Mouse (Mus musculus): ENCODE measurements around the gene Ror1.

The Ror1 gene

GRCm38 (mm10) chr4:100214324-100215215 lies 119.0 kb downstream of the Ror1 start:
- DNase-seq (ENCODE audit: low read depth) = peak; percentile 33

GRCm38 (mm10) chr4:100216587-100216986 lies 121.0 kb downstream of the Ror1 start:
- no peak for DNase-seq (ENCODE audit: low read depth)

- peak; percentile 67 for DNase-seq (ENCODE audit: low read depth)
These were observed 123.4 kb downstream of the Ror1 start for GRCm38 (mm10) chr4:100219026-100219425.

GRCm38 (mm10) chr4:100219599-100219998 lies 124.0 kb downstream of the Ror1 start:
- DNase-seq (ENCODE audit: low read depth) = no peak

- DNase-seq (ENCODE audit: low read depth) = no peak
These were observed 126.6 kb downstream of the Ror1 start for GRCm38 (mm10) chr4:100221978-100222737.

- no peak for DNase-seq (ENCODE audit: low read depth)
These were observed 127.9 kb downstream of the Ror1 start for GRCm38 (mm10) chr4:100223532-100223931.

- DNase-seq (ENCODE audit: low read depth) = no peak
These were observed 128.4 kb downstream of the Ror1 start for GRCm38 (mm10) chr4:100223965-100224364.

GRCm38 (mm10) chr4:100226619-100227018 lies 131.0 kb downstream of the Ror1 start:
- DNase-seq (ENCODE audit: low read depth) = peak; percentile 45

- DNase-seq (ENCODE audit: low read depth) = no peak
These were observed 132.5 kb downstream of the Ror1 start for GRCm38 (mm10) chr4:100228106-100228505.

- DNase-seq (ENCODE audit: low read depth) = no peak
These were observed 134.7 kb downstream of the Ror1 start for GRCm38 (mm10) chr4:100230245-100230644.

- DNase-seq (ENCODE audit: low read depth) = no peak
These were observed 135.4 kb downstream of the Ror1 start for GRCm38 (mm10) chr4:100230963-100231362.

GRCm38 (mm10) chr4:100231906-100232305 lies 136.3 kb downstream of the Ror1 start:
- DNase-seq (ENCODE audit: low read depth) = no peak

- no peak for DNase-seq (ENCODE audit: low read depth)
These were observed 136.9 kb downstream of the Ror1 start for GRCm38 (mm10) chr4:100232541-100232940.

GRCm38 (mm10) chr4:100233770-100234169 lies 138.2 kb downstream of the Ror1 start:
- no peak for DNase-seq (ENCODE audit: low read depth)

GRCm38 (mm10) chr4:100236339-100236738 lies 140.7 kb downstream of the Ror1 start:
- DNase-seq (ENCODE audit: low read depth) = no peak

GRCm38 (mm10) chr4:100242061-100242756 lies 146.6 kb downstream of the Ror1 start:
- no peak for DNase-seq (ENCODE audit: low read depth)

- DNase-seq (ENCODE audit: low read depth) = no peak
These were observed 148.7 kb downstream of the Ror1 start for GRCm38 (mm10) chr4:100244250-100244649.

- no peak for DNase-seq (ENCODE audit: low read depth)
These were observed 149.1 kb downstream of the Ror1 start for GRCm38 (mm10) chr4:100244701-100245100.

- peak; percentile 42 for DNase-seq (ENCODE audit: low read depth)
These were observed 152.2 kb downstream of the Ror1 start for GRCm38 (mm10) chr4:100247826-100248225.

- DNase-seq (ENCODE audit: low read depth) = no peak
These were observed 152.7 kb downstream of the Ror1 start for GRCm38 (mm10) chr4:100248273-100248672.

GRCm38 (mm10) chr4:100251270-100251669 lies 155.7 kb downstream of the Ror1 start:
- no peak for DNase-seq (ENCODE audit: low read depth)

GRCm38 (mm10) chr4:100252050-100252449 lies 156.5 kb downstream of the Ror1 start:
- DNase-seq (ENCODE audit: low read depth) = no peak

Measured in NIH3T3 (cell line).